Mouse (Mus musculus) myocyte (in vitro differentiated cells): Measurements from ENCODE around the gene Dcst1. TPM values are rescaled to one million over a fixed set of nuclear protein-coding genes. Genes with fewer than 3 reads are reported as not detected.

Source experiments
- H3K27me3 ChIP-seq: one replicate; pipeline ENCODE4 v1.6.1; 2011; ENCODE audit not compliant: control insufficient read depth, insufficient read depth, insufficient read length
- H3K36me3 ChIP-seq: one replicate; pipeline ENCODE4 v1.6.1; 2011; ENCODE audit not compliant: control insufficient read depth, insufficient read depth
- H3K4me2 ChIP-seq: one replicate; pipeline ENCODE4 v1.6.1; 2011; ENCODE audit warnings: low read depth, control low read depth
- H3K4me3 ChIP-seq: one replicate; pipeline ENCODE4 v1.5.1; 2011; ENCODE audit warnings: mild to moderate bottlenecking, control low read depth, moderate library complexity
- H3K79me2 ChIP-seq: one replicate; pipeline ENCODE4 v1.6.1; 2011; ENCODE audit not compliant: control insufficient read depth, insufficient read depth
- H3ac ChIP-seq: one replicate; pipeline ENCODE4 v1.6.1; 2011; ENCODE audit not compliant: control insufficient read depth, insufficient read length
- CEBPB ChIP-seq: IDR thresholded peaks from 2 replicates; pipeline ENCODE4 v1.6.1; 2011; ENCODE audit warnings: mild to moderate bottlenecking, moderate library complexity; ENCODE audit not compliant: poor library complexity, insufficient read depth, severe bottlenecking
- E2F4 ChIP-seq: IDR thresholded peaks from one replicate; pipeline ENCODE4 v1.6.1; 2011; ENCODE audit warnings: mild to moderate bottlenecking, control low read depth, moderate library complexity; ENCODE audit not compliant: insufficient read depth
- MAX ChIP-seq: IDR thresholded peaks from one replicate; pipeline ENCODE4 v1.6.1; 2011; ENCODE audit warnings: low read depth, mild to moderate bottlenecking, control low read depth
- MYOD1 ChIP-seq, 3 experiments: IDR thresholded peaks; one replicate each; pipeline ENCODE4 v1.6.1; 2011; ENCODE audit warnings: control low read depth in 2 of 3, low read depth in 2 of 3, mild to moderate bottlenecking in 2 of 3, moderate library complexity in 1 of 3; ENCODE audit not compliant: insufficient read length in 2 of 3, control insufficient read depth in 1 of 3
- MYOG ChIP-seq, 3 experiments: IDR thresholded peaks; one replicate each; pipeline ENCODE4 v1.6.1; 2011; ENCODE audit warnings: control low read depth in 2 of 3, low read depth in 2 of 3, mild to moderate bottlenecking in 2 of 3; ENCODE audit not compliant: insufficient read length in 2 of 3, control insufficient read depth in 1 of 3, insufficient read depth in 1 of 3
- POLR2A ChIP-seq: IDR thresholded peaks from one replicate; pipeline ENCODE4 v1.6.1; 2011; ENCODE audit warnings: low read depth, mild to moderate bottlenecking, control low read depth, moderate library complexity; ENCODE audit not compliant: insufficient read length
- POLR2AphosphoS2 ChIP-seq: IDR thresholded peaks from one replicate; pipeline ENCODE4 v1.6.1; 2011; ENCODE audit warnings: low read depth, control low read depth; ENCODE audit not compliant: insufficient read length
- REST ChIP-seq: IDR thresholded peaks from one replicate; pipeline ENCODE4 v1.6.1; 2011; ENCODE audit warnings: mild to moderate bottlenecking, control low read depth, moderate library complexity; ENCODE audit not compliant: insufficient read depth, insufficient read length
- SRF ChIP-seq: IDR thresholded peaks from one replicate; pipeline ENCODE4 v1.6.1; 2011; ENCODE audit warnings: low read depth; ENCODE audit not compliant: control insufficient read depth, insufficient read length
- TCF12 ChIP-seq: IDR thresholded peaks from one replicate; pipeline ENCODE4 v1.6.1; 2011; ENCODE audit warnings: mild to moderate bottlenecking, control low read depth; ENCODE audit not compliant: poor library complexity, insufficient read depth, severe bottlenecking
- TCF3 ChIP-seq: IDR thresholded peaks from one replicate; pipeline ENCODE4 v1.6.1; 2011; ENCODE audit warnings: low read depth, control low read depth; ENCODE audit not compliant: insufficient read length
- USF1 ChIP-seq: IDR thresholded peaks from one replicate; pipeline ENCODE4 v1.6.1; 2011; ENCODE audit warnings: low read depth, mild to moderate bottlenecking, control low read depth, moderate library complexity
- polyA plus RNA-seq: library from polyadenylated mRNA; unstranded; fragments of >200 nt; fragmentation: generic; extraction: Trizol; gene quantifications from one replicate; pipeline ENCODE4 v1.2.1, GENCODE M21; 2012; ENCODE audit warnings: missing spikeins

The Dcst1 gene
- polyA plus RNA-seq, 1 experiment: 0.41 TPM

DNA sequence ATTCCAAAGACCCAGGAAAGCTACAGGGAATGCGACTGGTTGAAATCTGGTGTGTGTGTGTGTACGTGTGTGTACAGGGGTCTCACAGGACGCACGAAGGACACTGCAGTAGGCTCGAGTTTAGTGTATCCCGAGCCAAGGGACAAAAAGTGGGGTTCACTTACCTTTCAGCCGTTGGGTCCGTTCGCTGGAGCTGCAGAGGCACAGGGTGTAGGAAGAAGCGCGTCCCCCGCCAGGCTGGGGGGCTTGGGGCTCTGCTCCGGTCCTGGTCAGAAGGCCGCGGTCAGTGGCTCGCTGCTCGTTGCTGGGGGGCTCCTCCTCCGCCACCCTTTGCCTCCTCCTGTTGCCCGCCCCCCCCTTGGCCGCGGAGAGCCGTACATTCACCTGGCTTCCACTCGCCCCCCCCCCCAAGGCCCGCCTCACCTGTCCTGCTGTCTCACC, 27.8 kb upstream of the Dcst1 start:
- Histone ChIP-seq H3K4me3 (peak overlapping the region; percentile 99), H3ac (peak overlapping the region; percentile 66), H3K79me2 (peaks cover 39% of the 10 kb centered on the region), H3K27me3 (no peaks in the 10 kb centered on the region), H3K36me3 (no peaks in the 10 kb centered on the region), H3K4me2 (peak overlapping the region; percentile 65)
- no peak for TF ChIP-seq E2F4
- TF ChIP-seq TCF12: no peak
- TF ChIP-seq POLR2A: peak; percentile 35
- TF ChIP-seq MYOG (IDR thresholded peaks at IDR 0.05; ENCODE audit: control insufficient read depth in 1 of 3, insufficient read depth in 1 of 3, insufficient read length in 2 of 3, low read depth in 2 of 3): no peak
- no peak for TF ChIP-seq MAX
- peak in 1 of 3 experiments; percentile 18 for TF ChIP-seq MYOD1 (IDR thresholded peaks at IDR 0.05; ENCODE audit: control insufficient read depth in 1 of 3, insufficient read length in 2 of 3, low read depth in 2 of 3)
- no peak for TF ChIP-seq REST
- no peak for TF ChIP-seq USF1
- TF ChIP-seq POLR2AphosphoS2: peak; percentile 32
- TF ChIP-seq SRF: no peak
- TF ChIP-seq TCF3: no peak
- no peak for TF ChIP-seq CEBPB

DNA sequence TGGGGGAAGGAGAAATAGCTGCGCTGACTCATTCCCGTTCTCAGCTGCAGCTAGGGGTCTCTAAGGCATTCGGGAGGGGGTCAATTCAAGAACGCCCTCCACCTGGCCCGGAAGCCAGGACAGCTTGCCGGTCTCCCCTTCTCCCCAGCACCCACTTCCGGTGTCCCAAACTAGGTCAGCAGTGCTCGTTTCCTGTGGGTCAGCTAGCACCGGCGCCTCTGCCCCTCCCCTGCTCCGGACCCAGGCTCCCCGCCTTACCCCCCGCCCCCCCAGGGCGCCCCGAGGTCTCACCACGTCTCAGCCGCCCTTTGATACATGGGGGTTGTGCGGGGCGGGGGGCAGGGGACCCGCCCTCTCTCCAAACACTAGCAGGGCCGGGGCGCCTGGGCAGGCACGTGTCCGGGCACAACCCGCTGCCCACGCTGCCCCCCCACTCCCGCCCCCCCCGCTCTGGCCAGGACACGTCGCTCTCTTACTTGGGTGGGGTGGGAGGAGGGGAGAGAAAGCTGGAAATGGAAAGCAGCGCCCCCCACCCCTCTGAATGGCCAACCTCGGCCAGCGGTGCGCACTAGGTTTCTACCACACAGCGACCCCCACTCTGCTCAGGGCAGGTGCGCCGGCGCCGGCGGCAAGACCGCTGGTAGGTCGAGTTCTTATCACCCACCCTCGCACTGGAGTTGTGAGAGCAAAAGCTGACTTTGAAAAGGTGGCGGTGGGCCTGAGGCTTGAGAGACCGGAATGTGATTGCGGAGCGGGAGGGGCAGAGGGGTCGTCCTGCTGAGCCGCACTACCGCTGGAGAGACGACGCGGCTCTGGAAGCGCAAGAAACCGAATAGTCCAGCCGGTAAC, 26.8 kb upstream of the Dcst1 start:
- peak overlapping the region; percentile 96 for H3K4me2 ChIP-seq
- TF ChIP-seq CEBPB (no peak), MYOD1 (IDR thresholded peaks at IDR 0.05; ENCODE audit: control insufficient read depth in 1 of 3, insufficient read length in 2 of 3, low read depth in 2 of 3) (peak in 1 of 3 experiments; percentile 23), TCF12 (no peak), MYOG (IDR thresholded peaks at IDR 0.05; ENCODE audit: control insufficient read depth in 1 of 3, insufficient read depth in 1 of 3, insufficient read length in 2 of 3, low read depth in 2 of 3) (no peak), SRF (peak; percentile 78), USF1 (no peak), POLR2A (peak; percentile 60), POLR2AphosphoS2 (peak; percentile 76), MAX (no peak)
- H3K36me3 ChIP-seq: no peaks in the 10 kb centered on the region
- H3K4me3 ChIP-seq: peak overlapping the region; percentile 99
- H3ac ChIP-seq: peak overlapping the region; percentile 66
- H3K79me2 ChIP-seq: peaks cover 42% of the 10 kb centered on the region
- H3K27me3 ChIP-seq: no peaks in the 10 kb centered on the region

DNA sequence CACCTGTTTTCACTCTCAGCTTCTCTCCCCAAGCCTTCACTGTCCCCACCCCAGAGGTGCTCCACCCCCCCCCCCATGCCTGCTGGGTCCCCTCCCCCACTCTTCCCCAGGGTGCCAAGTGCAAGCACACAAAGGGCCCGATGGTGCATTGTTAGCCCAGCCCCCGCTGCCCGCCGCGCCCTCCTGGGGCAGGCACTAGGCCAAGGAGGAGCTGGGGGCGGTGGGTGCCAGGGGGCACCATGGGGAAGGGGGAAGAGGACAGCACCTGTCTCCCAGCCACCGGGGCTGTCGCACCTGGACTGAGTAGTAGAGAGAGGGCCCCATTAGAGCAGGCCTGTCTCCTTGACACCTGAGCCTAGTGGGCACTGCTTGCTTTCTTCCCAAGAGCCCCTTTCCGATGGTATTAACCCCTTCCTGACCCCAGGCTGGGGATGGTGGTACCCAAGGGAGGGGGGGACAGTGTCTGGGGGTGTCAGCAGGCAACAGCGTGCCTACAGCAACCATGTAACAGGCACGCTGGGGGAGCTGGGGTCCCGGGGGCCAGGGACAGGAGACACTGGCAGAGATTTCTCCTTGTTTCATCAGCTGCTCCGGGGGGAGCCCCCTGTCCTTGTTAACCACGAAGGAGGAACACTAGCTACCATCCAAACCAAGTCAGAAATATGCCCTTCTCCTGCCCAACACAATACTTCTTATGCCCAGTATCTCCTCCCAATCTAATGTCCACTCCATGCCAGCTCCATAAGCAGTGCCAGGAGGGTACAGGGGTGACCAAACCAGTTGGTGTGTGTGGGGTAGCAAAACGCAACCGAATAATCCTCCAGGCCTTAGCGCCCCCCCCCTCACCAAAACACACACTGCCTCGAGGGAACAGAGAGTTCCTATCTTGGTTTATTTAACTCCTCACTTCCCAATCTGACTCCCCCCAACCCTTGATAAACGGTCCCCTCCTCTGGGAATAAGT, 25.9 kb upstream of the Dcst1 start:
- H3K79me2 ChIP-seq: peaks cover 42% of the 10 kb centered on the region
- TF ChIP-seq MYOD1 (IDR thresholded peaks at IDR 0.05; ENCODE audit: control insufficient read depth in 1 of 3, insufficient read length in 2 of 3, low read depth in 2 of 3): peak in 1 of 3 experiments; percentile 53
- TF ChIP-seq POLR2A: peak; percentile 63
- TF ChIP-seq MYOG (IDR thresholded peaks at IDR 0.05; ENCODE audit: control insufficient read depth in 1 of 3, insufficient read depth in 1 of 3, insufficient read length in 2 of 3, low read depth in 2 of 3): peak in 1 of 3 experiments; percentile 38
- peak; percentile 93 for TF ChIP-seq CEBPB
- TF ChIP-seq REST: no peak
- peak; percentile 28 for TF ChIP-seq POLR2AphosphoS2
- peak overlapping the region; percentile 96 for H3K4me2 ChIP-seq
- H3ac ChIP-seq: peak overlapping the region; percentile 66
- peak overlapping the region; percentile 99 for H3K4me3 ChIP-seq
- H3K36me3 ChIP-seq: peaks cover 2% of the 10 kb centered on the region
- H3K27me3 ChIP-seq: no peaks in the 10 kb centered on the region

DNA sequence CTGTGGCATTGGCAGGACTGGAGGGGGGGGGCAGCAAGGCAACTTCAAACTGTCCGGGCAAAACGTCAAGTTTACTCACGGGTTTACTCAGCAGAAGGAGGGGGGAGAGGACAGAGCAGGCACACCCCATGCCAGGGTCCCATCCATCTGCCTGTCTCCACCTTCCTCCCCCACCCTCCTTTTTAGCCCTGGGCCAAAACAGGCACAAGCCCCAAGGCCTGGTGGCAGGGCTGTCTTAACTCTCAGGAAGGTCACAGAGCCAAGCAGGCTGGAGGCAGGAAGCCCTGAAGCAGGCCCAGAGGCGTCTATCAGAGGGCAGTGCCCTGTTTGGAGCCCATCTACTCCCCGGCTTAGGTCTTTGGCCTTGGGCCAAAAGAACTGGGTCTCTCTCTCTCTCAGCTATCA, 25.1 kb upstream of the Dcst1 start:
- Histone ChIP-seq H3K27me3 (no peaks in the 10 kb centered on the region), H3ac (peak overlapping the region; percentile 66), H3K36me3 (peaks cover 6% of the 10 kb centered on the region), H3K79me2 (peaks cover 46% of the 10 kb centered on the region), H3K4me3 (peak overlapping the region; percentile 99), H3K4me2 (peak overlapping the region; percentile 78)
- no peak for TF ChIP-seq MAX
- peak; percentile 32 for TF ChIP-seq POLR2A
